Mouse (Mus musculus): ENCODE data around the gene Abt1.

The Abt1 gene

DNA sequence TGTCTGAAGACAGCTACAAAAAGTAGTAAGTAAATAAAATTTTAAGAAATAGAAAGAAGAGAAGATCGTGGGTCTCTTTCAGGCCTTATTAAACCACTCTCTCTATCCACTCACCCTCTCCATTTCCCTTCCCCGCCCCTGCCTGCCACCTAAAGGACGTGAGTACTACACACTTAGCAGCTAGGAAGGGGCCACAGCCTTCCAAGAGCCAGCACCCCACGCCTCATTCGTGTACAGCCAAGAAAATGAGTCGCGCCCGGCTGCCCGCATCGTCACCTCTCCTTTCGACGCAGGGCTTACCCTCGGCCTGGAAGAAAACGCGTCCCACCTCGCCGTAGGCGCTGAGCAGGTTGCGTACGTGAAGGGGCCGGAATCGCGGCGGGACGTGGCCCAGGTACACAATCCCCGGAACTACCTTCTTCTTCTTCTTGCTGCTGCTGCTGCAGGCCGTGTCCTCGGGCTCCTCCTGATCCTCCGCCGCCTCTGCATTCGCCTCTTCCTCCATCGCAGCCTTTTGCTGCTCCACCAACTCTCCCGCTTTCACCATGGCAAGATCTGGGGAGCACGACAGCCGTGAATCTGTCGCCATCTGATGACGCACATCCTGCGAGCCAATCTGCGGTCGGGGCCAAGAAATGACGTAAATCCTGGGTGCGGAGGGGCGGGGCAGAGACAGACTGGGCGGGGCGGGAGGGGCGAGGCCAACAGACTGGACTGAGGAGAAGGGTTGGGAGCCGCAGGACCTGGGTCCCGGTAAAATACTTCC lies at the start of gene Abt1:
TSS of gene Abt1 (minus strand) at position 581 of the 766 bp plus-strand sequence.
- peak; percentile 96 for DNase-seq (ENCODE audit: extremely low spot score, low spot score)

DNA sequence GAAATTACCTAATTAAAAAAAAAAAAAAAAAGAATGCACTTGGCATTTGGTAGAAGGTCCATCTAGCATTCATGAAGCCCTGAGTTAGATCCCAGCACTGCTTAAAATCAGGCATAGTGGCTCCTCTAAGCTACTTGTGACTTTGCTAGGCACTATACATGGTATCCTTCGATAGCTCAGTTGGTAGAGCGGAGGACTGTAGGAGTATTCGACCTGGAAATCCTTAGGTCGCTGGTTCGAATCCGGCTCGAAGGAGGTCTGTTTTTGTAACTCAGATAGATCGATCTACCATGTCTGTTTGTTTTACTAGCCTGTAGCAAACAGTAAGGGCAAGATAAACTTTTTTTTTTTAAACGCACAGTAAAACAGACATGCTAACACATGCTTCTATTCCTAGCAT lies 43.2 kb upstream of the Abt1 start:
- DNase-seq (ENCODE audit: extremely low spot score, low spot score): peak; percentile 87

DNA sequence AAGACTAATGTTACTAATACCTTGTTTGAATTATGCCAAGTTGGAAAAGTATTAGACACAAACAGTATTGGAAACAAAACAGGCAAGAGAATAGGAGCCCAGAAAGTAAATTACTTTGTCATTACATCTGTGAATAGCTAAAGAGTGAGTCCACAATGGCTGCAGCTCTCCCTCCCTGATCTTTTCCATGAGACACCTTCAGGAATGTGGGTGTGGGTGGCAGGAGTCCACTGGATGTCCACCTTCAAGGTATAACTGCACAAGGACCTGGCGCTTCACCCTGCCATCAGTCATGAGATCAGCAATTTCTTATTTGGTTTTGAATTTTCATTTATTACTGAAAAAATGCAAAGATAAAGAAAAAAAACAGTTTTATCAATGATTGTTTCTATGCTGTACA lies 42.6 kb upstream of the Abt1 start:
- no peak for DNase-seq (ENCODE audit: extremely low spot score, low spot score)

DNA sequence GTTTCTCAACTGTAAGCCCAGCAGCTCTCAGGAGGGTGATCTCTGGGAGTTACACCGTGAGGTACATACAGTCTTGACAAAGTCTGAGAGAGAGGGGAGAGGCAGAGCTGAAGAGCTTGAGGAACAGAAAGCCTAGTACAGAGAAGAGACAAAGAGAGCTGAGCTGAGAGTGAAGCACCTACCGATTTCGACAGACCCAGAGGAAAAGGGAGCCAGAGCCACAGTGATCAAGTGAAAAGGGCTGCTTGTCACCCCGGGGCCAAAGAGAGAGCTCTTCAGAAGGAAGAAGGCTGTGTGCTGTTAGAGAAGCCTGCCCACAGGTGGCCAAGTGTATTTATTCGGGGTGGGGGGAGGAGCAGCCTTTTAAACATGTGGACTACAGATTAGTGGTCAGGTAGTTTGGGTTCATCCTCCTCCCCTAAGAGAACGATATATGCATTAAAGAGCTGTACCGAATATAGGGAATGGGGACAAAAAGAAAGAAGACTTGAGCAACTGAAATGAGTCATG lies 42.0 kb upstream of the Abt1 start, which contains the start of gene Btn1a1:
TSS of gene Btn1a1 (minus strand) at position 302 of the 510 bp plus-strand sequence.
- DNase-seq (ENCODE audit: extremely low spot score, low spot score): peak; percentile 43

DNA sequence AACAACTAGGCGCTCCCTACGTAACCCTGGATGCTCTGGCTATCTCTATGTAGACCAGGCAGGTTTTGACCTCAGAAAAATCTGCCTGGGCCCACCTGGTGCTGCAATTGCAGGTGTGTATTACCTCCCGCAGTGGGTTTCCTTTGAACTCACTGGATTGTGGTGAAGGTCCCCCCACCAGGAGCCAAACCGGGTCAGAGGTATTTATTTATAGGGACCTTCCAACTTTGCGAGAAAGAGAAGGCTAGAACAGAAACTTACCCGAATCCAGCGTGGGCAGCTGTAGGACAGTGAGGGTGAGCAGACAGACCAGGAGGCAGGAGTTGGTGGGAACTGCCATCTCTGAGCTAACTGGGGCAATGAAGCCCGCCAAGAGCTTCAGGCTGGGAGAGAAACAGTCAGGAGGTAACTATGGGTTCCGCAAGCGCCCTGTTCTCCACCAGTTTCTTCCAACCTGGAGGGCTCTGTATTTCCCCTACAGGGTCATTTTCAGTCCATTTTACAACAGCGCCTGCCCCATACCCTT lies 41.2 kb upstream of the Abt1 start:
- DNase-seq (ENCODE audit: extremely low spot score, low spot score): peak; percentile 39

DNA sequence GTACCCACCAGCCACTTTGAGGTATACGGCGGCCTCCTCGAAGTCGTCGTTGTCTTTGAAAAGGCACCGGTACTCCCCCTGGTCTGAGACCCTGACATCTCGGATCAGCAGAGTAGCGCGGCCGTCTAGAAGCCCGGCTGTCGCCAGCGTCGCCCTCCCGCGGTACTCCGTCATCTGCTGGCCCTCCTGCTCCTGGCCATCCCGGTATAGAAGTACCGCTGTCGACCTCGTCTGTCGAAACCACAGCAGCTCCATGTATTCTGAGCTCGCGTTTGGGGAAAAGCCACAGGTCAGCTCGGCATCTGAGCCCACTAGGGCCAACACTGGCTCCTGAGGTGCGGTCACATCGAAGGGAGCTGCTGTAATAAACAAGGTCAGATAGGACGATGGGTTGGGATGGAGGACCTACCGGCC lies 40.6 kb upstream of the Abt1 start:
- peak; percentile 69 for DNase-seq (ENCODE audit: extremely low spot score, low spot score)

DNA sequence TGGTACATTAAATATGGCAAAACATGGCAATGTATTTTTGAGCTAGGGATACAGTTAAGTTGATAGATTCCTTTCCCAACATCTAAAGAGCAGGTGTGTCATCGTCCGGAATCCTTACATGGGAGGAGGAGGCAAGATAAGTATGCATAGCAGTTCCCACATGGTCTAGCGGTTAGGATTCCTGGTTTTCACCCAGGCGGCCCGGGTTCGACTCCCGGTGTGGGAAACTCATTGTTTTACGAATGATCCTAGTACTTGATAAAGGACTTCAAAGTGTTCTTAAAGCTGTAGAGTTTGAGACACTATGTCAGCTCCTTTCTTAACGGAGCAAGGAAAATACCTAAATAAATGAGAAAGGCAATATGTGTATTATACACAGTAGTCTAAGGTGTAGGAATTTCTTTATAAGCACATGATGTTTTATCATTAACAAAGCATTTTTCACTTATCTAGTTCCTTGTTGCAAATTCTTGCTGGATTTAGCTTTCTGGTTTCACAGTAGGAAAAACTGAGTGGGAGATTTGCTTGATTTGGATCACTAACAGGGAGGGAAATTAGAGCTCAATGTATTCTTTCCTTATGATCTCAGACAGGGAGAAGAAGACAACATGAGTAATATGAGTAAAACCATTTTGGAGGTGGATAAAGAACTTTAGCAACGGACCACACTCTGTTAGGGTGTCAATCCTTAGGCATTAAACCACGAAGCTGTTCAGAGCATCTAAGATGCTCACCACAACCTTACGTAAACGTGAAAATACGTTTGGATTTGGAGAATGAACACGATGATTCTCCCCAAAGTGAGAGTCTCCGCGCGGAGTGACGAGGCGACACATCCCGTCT lies 39.9 kb upstream of the Abt1 start:
- peak; percentile 89 for DNase-seq (ENCODE audit: extremely low spot score, low spot score)

DNA sequence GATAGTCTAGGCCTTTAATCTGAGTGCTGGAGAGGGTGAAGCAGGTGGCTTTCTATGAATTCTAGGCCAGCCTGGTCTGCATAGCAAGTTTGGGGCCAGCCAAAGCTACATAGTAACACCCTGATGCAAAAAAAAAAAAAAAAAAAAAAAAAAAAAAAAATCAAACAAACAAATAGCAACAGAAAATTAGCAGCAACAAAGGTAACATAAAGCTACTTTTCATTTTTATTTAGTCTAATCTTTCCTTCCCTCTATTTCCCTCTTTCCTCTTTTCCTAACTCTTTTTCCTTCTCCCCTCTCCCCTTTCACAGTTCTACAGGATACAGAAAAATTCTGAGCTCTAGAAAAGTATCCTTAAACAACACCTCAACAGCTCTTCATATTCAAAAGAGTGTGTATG lies 39.0 kb upstream of the Abt1 start:
- no peak for DNase-seq (ENCODE audit: extremely low spot score, low spot score)

DNA sequence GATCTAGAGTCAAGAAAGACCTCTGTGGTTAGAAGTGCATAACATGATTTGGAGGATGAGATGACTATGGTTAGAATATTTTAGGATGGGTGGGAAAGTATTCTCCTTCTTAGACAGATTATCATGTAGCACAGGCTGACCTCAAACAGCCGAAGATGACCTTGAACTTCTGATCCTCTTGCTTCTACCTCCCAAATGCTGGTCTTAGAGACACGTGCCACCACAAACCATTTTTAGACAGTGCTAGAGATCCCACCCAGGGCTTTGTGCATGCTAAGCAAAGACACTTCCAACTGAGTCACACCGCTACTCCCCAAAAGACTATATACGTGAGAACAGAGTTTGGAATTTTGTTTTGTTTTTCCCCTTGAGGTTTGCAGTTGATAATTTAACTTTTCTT lies 38.4 kb upstream of the Abt1 start:
- DNase-seq (ENCODE audit: extremely low spot score, low spot score): no peak

DNA sequence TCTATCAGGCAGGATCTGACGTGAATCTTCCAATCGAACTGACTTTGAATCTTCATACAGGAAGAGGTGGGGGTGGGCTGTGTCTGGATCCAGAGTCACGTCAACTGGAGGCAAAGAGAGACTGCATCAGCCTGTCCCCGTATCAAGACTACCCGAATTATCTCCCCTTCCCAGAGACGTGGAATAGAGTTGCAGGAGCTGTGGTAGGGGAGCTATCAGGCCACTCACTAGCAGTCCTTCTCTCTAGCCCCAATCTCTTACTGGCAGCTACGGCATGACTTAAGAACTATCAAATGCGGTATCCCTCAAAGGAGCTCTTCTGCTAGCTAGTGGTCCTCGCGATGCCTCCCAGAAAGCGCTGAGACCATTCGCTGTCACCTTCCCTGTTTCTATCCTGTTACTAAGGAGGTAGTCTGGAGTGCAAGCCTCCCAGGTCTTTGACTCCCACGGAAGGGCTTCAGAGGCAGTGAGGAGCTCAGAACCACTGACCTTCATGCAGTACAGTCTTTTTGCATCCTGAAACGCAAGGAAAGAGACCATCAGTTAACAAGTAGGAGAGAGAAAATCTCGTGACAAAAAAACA lies 35.7 kb upstream of the Abt1 start:
- no peak for DNase-seq (ENCODE audit: extremely low spot score, low spot score)

DNA sequence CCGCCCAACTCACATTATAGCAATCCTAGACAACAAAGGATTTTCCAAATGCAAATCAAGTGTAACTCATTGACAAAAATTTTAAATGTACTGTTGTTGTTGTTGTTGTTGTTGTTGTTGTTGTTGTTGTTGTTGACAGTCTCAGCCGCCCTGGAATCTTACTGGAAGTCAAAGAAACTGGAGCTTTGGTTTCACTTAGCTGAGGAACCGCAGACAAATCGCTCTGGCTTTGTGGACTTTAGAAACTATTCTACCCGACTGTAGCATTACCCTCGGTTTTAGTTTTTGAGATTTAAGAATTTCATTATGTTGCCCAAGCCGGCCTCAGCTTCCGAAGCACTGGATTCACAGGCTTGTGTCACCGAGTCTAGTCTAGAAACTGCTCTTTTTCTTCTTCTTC lies 30.3 kb upstream of the Abt1 start:
- no peak for DNase-seq (ENCODE audit: extremely low spot score, low spot score)

DNA sequence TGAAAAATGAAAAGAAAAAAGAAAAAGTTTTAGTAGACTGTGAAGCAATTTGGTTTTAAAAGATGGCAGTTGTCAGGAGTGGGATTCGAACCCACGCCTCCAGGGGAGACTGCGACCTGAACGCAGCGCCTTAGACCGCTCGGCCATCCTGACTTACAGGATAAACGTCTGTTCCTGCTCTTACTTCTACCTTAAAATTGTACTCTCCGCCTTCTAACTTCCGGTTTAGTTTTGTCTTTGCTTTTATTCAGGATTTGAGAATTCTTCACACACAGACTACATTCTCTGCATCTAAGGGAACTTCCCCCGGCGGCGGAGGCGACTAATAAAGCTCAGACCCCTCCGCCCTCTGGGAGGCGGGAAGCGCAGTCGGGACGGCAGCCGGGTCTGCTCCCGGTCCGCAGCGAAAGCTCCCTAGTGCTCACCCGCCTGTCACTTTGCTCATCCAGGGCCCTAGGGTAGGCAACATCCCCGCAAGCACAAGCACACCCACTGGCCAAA lies 29.7 kb upstream of the Abt1 start:
- peak; percentile 84 for DNase-seq (ENCODE audit: extremely low spot score, low spot score)

DNA sequence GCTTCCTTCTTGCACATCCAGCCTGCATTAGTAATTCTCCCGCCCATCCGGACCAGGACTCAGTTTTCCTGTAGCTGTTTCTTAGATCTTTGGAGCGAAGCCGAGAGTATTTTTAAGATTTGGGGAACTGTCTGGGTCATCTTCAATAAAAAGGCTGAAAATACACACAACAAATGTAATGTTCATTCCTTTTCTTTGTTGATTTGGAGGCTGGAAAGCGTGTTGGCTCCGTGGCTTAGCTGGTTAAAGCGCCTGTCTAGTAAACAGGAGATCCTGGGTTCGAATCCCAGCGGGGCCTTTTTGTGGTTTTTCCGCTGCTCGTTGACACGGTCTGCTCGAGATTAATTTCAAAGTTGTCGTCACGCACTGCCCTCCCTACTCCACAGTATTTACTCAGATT lies 26.7 kb upstream of the Abt1 start:
- peak; percentile 87 for DNase-seq (ENCODE audit: extremely low spot score, low spot score)

DNA sequence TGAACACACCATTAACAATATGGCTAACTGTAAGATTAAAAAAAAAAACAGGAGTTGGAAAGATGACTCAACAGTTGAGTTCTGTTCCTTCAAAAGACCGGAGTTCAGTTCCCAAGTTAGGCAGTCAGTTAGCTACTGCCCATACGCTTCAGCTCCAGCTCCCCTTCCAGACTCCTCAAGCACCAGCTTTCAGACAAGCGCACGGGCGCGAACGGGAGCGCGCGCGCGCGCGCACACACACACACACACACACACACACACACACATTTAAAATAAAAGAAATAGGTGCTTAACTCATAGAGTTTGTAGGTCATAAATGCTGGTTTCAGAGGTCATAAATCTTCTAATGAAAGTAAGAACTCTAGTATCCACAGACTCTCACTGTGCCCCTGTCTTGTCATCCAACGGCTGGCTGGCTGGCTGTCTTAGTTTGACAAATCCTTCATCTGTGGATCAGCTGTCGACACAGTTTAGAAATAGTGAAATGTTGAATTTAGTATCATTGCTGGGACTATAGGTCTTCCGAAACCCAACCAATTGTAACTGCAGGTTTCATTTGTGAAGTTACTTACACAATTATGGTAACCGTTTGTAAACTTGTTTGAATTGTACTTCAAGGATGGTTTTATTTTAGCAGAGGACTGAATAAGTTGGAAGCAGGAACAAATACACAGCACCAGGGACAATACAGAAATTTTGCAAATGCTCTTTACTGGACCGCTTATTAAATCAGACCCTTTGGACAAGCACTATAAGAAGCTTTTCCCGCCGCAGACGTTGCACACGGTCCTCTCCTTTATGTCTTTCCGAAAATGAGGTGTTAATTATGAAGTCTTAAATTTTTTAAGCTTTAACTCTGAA lies 25.8 kb upstream of the Abt1 start:
- peak; percentile 82 for DNase-seq (ENCODE audit: extremely low spot score, low spot score)

DNA sequence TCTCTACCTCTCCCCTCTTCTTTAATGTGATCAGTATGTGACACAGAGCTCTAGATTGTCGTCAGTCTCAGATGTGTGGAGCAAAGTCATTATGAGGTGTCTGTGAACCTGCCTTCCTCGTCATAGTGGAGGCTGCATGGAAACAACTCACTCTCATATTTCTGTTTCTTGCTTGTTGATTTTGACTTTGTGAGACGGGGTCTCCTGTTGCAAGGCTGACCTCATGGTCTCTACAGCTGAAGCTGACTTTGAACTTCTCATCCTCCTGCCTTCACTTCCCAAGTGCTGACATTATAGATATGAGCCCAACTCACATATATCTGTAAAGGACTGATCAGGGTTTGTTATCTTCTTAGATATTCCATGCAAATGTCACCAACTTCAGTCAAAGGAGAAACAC lies 25.1 kb upstream of the Abt1 start:
- no peak for DNase-seq (ENCODE audit: extremely low spot score, low spot score)

DNA sequence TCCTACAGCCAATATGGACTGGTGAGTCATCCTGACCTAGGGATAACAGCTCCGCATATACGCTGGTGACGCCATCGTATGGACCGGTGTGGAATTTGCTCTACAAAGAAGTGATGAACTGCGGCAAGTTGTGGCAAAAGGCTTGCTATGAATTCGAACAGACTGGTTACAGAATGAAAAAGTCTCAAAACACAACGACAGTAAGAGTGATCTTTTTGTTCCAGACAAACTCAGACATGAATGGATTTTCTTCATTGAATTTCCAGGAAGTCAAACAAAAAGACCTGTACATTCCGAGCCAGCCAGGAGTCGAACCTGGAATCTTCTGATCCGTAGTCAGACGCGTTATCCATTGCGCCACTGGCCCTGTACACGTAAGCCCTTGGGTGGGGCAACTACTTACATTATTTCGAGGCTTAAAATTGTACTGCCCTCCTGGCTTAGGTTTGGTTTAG lies 22.9 kb upstream of the Abt1 start:
- peak; percentile 87 for DNase-seq (ENCODE audit: extremely low spot score, low spot score)

DNA sequence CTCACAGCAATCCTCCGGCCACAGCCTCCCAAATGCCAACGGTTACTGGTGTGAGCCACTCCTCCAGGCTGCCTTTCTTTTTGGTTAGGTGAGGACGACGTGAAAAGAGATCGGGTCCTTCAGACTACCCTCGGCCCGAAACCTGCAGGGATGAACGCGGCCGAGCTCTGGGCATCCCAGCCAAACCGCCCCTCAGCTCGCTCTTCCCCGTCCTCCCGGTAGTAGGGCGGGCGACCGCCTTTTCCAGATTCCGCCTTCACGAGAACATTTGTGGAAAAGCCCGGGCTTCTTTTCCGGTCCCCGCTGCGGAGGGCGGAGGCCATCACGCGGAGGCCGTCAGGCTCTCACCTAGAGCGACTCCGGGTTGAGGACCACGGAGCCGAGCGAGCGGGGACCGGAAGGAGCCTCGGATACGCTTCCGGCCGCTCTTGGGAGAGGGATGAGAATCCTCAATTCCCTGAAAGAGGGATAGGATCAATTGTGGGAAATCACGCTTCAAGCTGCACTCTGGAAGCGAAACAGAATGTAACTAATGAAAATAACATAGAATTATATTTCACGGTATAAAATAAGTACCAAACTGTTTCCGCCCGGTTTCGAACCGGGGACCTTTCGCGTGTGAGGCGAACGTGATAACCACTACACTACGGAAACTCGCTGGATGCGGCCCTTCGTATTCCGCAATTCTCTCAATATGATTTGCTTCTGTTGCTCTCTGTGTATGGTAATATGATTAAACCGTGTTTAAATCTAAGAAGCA lies 22.1 kb upstream of the Abt1 start:
- DNase-seq (ENCODE audit: extremely low spot score, low spot score): peak; percentile 91

DNA sequence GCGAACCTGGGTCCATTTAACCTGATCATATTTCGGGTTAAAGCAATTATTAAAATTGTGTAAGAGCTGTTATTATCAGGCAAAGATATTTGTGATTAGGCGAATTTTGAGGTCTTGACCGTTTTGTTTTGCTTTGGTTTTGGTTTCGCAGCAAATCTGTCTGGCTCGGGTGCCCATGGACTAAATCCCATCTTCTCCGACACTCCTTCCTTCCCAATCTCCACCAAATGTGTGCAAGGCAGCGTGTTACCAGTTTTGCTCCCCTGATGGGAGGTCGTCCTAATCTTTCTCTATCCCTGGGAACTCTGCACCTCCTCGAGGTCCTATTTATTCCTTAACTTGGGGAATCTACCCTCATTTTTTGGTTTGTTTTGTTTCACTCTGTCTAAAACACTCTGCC lies 21.5 kb upstream of the Abt1 start:
- no peak for DNase-seq (ENCODE audit: extremely low spot score, low spot score)

DNA sequence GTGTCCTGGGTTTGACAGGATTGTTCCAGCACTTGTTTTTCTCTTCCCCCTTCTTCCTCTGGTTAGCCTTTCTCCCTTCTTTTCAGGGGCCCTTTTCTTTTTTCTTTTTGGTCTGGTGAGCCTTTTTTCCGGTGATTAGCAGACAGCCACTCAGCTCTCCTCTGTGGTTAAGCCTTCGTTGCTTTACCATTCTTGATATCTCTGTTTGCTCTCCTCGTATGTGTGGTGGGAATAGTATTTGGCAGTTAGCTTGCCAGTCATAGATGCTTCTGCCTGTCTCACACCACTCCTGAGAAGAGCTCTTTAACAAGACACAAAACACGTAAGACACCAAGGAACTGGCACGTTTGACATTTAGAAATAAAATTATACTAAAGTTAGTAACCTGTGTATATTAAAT lies 20.8 kb upstream of the Abt1 start:
- no peak for DNase-seq (ENCODE audit: extremely low spot score, low spot score)

DNA sequence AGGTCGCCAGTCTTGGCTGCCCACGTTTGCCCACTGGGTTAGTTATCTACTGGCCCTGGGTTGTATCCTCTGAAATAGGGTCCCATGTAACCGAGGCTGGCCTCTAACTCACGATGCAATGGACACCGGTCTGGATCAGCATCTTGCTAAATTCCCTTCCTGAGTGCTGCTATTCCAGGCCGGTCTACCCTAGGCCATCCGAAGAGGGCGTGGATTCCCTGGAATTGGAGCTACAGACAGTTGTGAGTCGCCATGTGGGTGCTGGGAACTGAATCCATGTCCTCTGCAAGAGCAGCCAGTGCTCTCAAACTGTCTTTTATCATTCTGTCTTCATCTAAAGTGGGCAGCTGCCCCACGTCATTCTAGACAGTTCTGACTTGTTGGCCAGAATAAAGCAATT lies 16.2 kb upstream of the Abt1 start:
- DNase-seq (ENCODE audit: extremely low spot score, low spot score): no peak
